Mouse (Mus musculus) heart, postnatal 0 days (tissue): Measurements from ENCODE around the gene Ap1g1.

Experiments used
- CTCF ChIP-seq: IDR thresholded peaks from 2 replicates; pipeline ENCODE4 v1.5.1; 2016; ENCODE audit warnings: antibody characterized with exemption, control low read depth, low read depth
- EP300 ChIP-seq: IDR thresholded peaks from 2 replicates; pipeline ENCODE4 v1.6.1; 2016; ENCODE audit warnings: antibody characterized with exemption, low read depth

DNA sequence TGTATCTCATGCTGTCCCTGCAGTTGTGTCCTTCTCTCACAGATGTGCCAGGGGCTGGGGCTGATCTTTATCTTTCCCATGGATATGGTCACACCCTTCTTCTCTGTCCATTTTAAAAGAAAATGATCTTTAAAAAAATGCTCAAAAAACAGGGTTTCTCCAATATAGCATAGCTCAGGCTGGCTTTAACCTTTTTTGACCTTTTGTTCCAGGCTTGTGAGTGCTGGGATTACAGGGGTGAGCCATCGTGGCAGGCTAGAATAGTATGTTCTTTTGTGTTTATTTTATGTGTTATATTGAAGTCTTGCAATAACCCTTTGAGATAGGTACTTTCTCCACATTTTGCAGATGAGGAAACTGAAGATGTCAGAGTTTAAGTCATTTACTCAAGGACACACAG is 16.8 kb downstream of the Ap1g1 start:
- TF ChIP-seq CTCF (no peak), EP300 (no peak)
